Mouse (Mus musculus): ENCODE measurements around the gene Myo3a.
A peak's percentile ranks its signal among the peaks of the same experiment; 100 is the strongest.
"Not testable (repeated sequence)": the region's sequence is repeated elsewhere in the genome, so short reads cannot be mapped to it uniquely, and the experiment has no call there.

Myo3a gene

GRCm38 (mm10) chr2:22227308-22227707 lies at the start of gene Myo3a:
Gene Myo3a, plus strand, starts transcription at chr2:22227503.
- no peak for DNase-seq (ENCODE audit: low spot score in 2 of 2)

DNA sequence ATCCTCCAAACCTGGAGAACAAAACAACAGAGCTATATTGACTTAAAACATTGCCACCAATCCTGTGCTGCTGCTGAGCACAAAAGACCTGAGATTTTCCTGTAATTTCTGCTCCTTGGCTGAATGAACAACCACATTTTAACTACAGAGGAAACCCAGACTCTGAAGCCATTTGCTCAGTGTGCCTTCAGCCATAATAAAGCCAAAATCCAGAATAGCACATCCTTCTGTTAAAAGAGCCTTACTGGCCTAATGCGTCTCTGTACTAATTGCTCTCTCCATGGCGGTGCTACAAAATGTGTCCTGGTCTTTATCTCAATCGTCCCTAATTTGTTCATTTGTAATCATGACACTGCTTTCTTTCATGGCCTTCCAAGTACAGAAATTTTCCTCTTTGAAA lies 23.2 kb downstream of the Myo3a start:
- DNase-seq (ENCODE audit: low spot score in 2 of 2) = no peak

- no peak for DNase-seq (ENCODE audit: low spot score in 2 of 2)
Observed at GRCm38 (mm10) chr2:22251045-22251444, 23.7 kb downstream of the Myo3a start.

GRCm38 (mm10) chr2:22255600-22255999 lies 28.3 kb downstream of the Myo3a start:
- DNase-seq (ENCODE audit: low spot score in 2 of 2) = no peak

- no peak for DNase-seq (ENCODE audit: low spot score in 2 of 2)
Observed at GRCm38 (mm10) chr2:22271555-22271954, 44.3 kb downstream of the Myo3a start.

GRCm38 (mm10) chr2:22285366-22285765 lies 58.1 kb downstream of the Myo3a start:
- DNase-seq (ENCODE audit: low spot score in 2 of 2) = no peak

- no peak for DNase-seq (ENCODE audit: low spot score in 2 of 2)
Observed at GRCm38 (mm10) chr2:22285777-22286176, 58.5 kb downstream of the Myo3a start.

DNA sequence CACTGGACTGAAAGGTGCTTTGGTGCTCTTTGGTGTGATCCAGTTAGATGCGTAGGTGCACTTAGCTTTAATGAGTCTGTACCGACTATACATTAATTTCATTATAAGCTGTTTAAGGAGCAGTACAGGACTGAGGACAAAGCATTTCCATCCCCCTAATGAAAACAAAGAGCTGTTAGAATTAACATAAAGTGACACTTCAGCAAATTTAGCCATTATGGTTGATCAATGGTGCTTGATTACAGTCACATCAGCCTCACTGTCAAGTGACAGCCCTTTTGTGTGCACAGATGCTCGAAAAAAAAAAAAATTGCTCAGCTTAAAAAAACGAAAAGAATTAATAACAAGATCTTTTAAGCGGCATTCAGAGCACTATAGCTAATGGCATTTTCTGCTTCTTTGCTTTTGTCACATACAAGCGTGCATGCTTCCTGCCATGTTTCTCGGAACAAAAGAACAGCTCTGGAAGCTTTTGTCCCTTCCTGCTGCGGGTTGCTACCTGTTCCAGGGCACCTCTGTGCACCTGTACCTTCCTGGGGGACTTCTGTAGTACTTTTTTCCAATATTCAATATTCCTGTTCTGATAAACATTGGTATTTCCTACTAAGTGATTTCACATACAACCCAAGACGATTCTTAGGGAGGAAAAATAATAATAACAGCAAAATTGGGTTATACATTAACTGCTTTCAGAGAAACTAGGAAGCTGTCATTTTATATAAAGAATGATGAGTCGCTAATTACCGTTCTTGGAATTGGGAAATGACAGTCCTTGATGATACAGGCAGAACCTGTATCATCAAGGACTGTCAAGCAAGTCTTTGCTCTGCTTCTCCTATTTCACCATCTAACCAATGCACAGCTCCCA lies 66.5 kb downstream of the Myo3a start:
- no peak for DNase-seq (ENCODE audit: low spot score in 2 of 2)

DNA sequence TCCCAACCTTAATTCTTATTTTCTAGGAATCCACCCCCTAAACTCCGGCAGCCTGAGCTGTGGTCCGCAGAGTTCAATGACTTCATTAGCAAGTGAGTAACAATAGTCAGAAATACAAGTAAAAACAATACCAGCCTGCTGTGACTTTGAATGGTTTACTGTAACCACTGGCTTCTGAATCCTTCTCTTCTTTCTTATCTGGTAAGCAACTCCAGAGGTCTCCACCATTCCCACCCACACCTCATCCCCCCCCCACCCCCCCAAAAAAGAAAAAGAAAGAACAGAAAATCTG lies 67.1 kb downstream of the Myo3a start:
- no peak for DNase-seq (ENCODE audit: low spot score in 2 of 2)

- no peak for DNase-seq (ENCODE audit: low spot score in 2 of 2)
Observed at GRCm38 (mm10) chr2:22297913-22298312, 70.6 kb downstream of the Myo3a start.

- DNase-seq (ENCODE audit: low spot score in 2 of 2) = peak in 1 of 2 experiments; percentile 7
Observed at GRCm38 (mm10) chr2:22338269-22338857, 111.1 kb downstream of the Myo3a start.

DNA sequence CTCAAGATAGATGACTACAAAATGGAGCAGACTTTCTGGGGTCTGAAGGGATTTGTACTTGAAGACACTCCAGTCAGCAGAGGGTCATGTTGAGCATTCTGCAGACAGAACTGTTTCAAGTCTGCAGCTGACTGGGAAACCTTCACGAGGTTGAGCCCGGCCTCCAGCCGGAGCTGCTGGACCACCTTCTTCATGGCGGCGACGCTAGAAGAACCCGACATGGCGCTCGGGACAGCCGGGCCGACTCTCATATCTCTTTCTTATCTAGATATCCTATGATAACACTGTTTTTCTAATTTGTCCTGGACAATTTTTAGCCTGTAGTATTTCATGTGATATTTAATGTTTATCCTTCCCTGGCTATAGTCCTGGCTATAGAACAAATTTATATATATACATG lies 183.2 kb downstream of the Myo3a start:
- not testable (repeated sequence) for DNase-seq (ENCODE audit: low spot score in 2 of 2)

- peak in 1 of 2 experiments; percentile 2 for DNase-seq (ENCODE audit: low spot score in 2 of 2)
Observed at GRCm38 (mm10) chr2:22548421-22548820, 321.1 kb downstream of the Myo3a start.

DNA sequence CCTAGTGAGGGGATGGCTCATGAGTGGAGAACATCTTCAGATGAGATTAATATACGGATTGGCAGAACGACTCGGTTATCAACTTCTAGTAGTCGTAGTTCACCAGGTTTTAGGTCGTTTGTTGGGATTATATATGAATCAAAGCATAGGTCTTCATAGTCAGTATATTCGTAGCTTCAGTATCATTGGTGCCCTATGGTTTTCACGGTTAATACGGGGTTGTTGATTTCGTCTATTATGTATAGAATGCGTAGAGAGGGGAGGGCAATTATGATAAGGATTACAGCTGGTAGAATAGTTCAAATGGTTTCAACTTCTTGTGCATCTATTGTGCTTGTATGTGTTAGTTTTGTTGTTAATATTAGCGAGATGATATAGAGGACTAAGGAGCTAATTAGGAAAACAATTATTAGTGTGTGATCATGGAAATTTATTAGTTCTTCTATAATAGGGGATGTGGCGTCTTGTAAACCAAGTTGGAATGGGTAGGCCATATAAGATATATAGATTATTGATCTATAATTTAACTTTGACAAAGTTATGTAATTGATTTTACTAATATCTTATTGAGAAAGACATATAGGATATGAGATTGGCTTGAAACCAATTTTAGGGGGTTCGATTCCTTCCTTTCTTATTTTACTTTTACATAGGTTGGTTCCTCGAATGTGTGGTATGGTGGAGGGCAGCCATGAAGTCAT lies 360.3 kb downstream of the Myo3a start:
- not testable (repeated sequence) for DNase-seq (ENCODE audit: low spot score in 2 of 2)

DNA sequence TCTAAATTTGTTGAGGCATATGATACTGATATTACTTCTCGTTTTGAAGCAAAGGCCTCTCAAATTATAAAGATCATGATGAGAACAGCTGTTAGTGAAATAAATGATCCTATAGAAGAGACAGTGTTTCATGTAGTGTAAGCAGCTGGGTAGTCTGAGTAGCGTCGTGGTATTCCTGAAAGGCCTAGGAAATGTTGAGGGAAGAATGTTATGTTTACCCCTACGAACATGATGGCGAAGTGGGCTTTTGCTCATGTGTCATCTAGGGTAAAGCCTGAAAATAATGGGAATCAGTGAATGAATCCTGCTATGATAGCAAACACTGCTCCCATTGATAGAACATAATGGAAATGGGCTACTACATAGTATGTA lies 360.9 kb downstream of the Myo3a start:
- not testable (repeated sequence) for DNase-seq (ENCODE audit: low spot score in 2 of 2)

DNA sequence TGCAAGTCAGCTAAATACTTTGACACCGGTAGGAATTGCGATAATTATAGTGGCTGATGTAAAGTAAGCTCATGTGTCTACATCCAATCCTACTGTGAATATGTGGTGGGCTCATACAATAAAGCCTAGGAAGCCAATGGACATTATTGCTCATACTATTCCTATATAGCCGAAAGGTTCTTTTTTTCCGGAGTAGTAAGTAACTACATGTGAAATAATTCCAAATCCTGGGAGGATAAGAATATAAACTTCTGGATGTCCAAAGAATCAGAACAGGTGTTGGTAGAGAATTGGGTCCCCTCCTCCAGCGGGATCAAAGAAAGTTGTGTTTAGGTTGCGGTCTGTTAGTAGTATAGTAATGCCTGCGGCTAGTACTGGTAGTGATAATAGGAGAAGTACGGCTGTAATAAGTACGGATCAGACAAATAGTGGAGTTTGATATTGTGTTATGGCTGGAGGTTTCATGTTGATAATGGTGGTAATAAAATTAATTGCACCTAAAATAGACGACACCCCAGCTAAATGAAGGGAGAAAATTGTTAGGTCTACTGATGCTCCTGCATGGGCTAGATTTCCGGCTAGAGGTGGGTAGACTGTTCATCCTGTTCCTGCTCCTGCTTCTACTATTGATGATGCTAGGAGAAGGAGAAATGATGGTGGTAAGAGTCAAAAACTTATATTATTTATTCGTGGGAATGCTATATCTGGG lies 361.5 kb downstream of the Myo3a start:
- not testable (repeated sequence) for DNase-seq (ENCODE audit: low spot score in 2 of 2)

DNA sequence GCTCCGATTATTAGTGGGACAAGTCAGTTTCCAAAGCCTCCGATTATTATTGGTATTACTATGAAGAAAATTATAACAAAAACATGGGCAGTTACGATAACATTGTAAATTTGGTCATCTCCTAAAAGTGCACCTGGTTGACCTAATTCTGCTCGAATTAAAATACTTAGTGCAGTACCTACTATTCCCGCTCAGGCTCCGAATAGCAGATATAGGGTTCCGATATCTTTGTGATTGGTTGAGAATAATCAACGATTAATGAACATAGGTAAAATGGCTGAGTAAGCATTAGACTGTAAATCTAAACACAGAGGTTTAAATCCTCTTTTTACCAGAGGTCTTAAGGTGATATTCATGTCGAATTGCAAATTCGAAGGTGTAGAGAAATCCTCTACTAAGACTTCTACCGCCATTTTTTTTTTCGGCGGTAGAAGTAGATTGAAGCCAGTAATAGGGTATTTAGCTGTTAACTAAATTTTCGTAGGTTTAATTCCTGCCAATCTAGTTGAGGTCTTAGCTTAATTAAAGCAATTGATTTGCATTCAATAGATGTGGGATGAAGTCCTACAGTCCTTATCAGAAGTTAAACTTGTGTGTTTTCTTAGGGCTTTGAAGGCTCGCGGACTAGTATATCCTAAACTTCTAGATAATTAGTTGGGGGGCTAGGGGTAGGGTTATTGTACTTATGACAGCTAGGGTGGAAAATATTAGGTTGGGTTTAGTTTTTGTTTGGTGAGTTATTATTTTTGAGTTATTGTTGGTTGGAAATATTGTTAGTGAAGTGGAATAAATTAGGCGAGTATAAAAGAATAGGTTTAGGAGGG lies 362.3 kb downstream of the Myo3a start:
- not testable (repeated sequence) for DNase-seq (ENCODE audit: low spot score in 2 of 2)

- no peak for DNase-seq (ENCODE audit: low spot score in 2 of 2)
Observed at GRCm38 (mm10) chr2:22590206-22590490, 362.8 kb downstream of the Myo3a start.

DNA sequence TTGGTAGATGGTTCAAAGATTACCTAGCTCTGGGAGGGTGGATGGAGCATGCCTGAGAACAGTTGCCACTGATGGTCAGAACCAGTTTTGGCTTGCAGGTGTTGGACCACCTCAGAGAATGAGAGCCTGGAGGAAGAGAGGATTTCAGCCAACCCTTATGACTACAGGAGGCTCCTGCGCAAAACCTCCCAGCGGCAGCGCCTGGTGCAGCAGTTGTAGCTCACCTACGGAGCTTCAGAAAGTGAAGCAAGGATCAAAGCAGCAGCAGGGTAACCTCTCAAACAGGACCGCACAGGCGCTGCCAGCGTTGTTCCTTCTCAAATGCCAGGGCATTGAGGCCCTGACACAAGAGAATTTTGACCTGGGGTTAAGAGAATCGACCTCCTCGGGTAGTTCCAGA lies 390.6 kb downstream of the Myo3a start:
- DNase-seq (ENCODE audit: low spot score in 2 of 2) = no peak

GRCm38 (mm10) chr2:22619416-22619815 lies 392.1 kb downstream of the Myo3a start:
- no peak for DNase-seq (ENCODE audit: low spot score in 2 of 2)

- no peak for DNase-seq (ENCODE audit: low spot score in 2 of 2)
Observed at GRCm38 (mm10) chr2:22620030-22620429, 392.7 kb downstream of the Myo3a start.

GRCm38 (mm10) chr2:22620534-22620933 lies 393.2 kb downstream of the Myo3a start:
- DNase-seq (ENCODE audit: low spot score in 2 of 2) = no peak
